Mouse (Mus musculus): Measurements from ENCODE around the gene Pck1. TPM values are rescaled to one million over a fixed set of nuclear protein-coding genes. Genes with fewer than 3 reads are reported as not detected.

Gene Pck1
- polyA plus RNA-seq, 1 experiment from 2014 or later, result not detected

DNA sequence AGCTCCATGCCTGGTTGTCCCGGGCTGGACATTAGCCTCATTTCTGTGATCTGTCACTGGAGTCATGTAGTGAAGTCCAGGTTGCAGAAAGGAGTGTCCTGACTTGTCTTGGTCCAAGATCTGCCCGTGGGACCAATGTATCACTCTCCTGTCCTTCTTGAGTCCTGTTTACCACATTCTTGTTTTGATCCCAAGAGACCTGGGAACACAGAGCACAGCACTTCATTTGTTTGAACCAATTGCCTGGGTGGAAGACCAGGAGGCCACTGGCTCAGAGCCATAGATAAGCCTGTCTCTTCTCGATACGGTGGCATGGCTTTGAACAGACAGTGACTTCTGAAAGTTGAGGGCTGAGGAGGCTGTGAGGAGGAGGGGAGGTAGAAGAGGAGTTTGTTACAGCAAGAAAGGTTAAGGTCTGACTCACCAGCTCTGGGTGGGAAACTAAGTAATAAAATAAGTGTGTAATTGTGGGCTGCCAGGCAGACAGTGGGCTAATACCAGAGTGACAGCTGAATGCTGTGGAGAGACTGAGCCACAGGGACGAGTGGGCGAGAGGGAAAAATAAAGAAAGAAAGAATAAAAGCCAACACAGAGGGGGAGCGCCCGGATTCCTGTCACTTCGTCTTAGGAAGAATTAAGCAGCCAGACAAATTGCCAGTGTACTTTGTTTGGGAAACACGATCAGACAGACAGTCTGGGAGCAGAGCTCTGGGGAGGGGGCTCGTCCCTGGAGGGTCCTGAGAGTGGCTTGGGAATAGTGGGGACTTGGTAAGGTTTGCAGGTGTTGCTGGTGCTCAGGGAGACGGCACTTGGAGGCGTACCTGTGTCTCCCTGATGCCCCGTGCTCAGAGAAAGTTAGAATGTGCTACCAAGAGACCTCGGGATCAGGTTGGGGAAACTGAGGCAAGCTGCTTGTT is 14.3 kb upstream of the Pck1 start:
- Histone ChIP-seq H3K4me3 (ENCODE audit: low read depth, low read length) (no peak overlapping the region), H3K36me3 (ENCODE audit: control insufficient read depth, insufficient read depth, low read length) (no peaks in the 10 kb centered on the region), H3K27ac (ENCODE audit: low read depth, low read length) (no peak overlapping the region), H3K4me2 (ENCODE audit: low read depth, low read length, severe bottlenecking) (no peak overlapping the region), H3K9me3 (ENCODE audit: control insufficient read depth, low read length) (no peaks in the 10 kb centered on the region), H3K4me1 (replicated peaks; ENCODE audit: control insufficient read depth, insufficient read depth, low read length) (peaks cover 3% of the 10 kb centered on the region; the same call in 1 of the 2 replicates), H3K9ac (ENCODE audit: low read length) (no peak overlapping the region), H3K27me3 (ENCODE audit: control insufficient read depth, insufficient read depth, low read length) (no peaks in the 10 kb centered on the region)
- ATAC-seq (replicated peaks; ENCODE audit: low FRiP score), result no peak
- DNase-seq (ENCODE audit: low spot score), result no peak
- WGBS, result 56% methylated on average over 15 of the region's 15 CpGs

DNA sequence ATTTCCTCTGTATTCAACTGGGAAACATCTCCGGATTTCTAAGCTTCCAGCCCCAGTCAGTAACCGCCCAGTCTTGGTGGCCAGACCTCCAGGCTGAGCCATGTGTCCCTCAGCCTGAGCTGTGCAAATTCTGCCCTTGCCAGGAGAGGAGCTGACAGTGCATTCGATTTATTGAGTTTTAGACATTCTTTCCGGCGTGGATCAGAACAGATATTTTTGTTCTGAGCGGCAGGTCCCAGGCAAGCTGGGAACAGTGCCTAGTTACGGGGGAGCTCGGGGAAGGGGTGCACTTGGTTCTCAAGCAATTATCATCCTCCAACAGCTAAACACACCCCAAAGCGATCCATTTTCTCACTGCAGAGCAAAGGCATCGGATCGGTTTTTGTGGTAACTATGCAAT is 9.2 kb upstream of the Pck1 start:
- Histone ChIP-seq H3K4me1 (replicated peaks; ENCODE audit: control insufficient read depth, insufficient read depth, low read length) (peaks cover 3% of the 10 kb centered on the region; the same call in 1 of the 2 replicates), H3K4me3 (ENCODE audit: low read depth, low read length) (no peak overlapping the region), H3K4me2 (ENCODE audit: low read depth, low read length, severe bottlenecking) (no peak overlapping the region), H3K27me3 (ENCODE audit: control insufficient read depth, insufficient read depth, low read length) (no peaks in the 10 kb centered on the region), H3K27ac (ENCODE audit: low read depth, low read length) (no peak overlapping the region), H3K36me3 (ENCODE audit: control insufficient read depth, insufficient read depth, low read length) (no peaks in the 10 kb centered on the region), H3K9me3 (ENCODE audit: control insufficient read depth, low read length) (no peaks in the 10 kb centered on the region), H3K9ac (ENCODE audit: low read length) (no peak overlapping the region)
- 83% methylated on average over 11 of the region's 11 CpGs for WGBS
- ATAC-seq (replicated peaks; ENCODE audit: low FRiP score) (no peak), DNase-seq (ENCODE audit: low spot score) (no peak)

DNA sequence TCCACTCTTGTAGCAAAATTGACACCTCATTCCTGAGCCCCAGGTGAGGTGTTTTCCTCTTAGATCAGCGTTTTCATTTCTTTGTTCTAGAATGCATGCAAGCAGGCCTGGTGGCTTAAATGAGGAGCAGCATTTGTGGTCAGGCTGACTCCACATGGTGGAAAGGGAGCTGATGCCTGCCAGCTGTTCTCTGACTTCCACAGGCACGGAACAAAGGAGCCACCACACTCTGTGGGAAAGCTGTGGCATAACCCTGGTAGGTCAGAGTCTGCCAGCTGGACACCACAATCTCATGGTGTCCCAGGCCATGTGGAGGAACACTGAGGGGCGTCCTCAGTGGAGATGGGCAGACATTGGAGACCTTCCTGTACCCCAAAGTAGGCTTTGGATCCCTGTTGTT is 7.0 kb upstream of the Pck1 start:
- Histone ChIP-seq H3K4me3 (ENCODE audit: low read depth, low read length) (no peak overlapping the region), H3K36me3 (ENCODE audit: control insufficient read depth, insufficient read depth, low read length) (no peaks in the 10 kb centered on the region), H3K9ac (ENCODE audit: low read length) (no peak overlapping the region), H3K4me2 (ENCODE audit: low read depth, low read length, severe bottlenecking) (no peak overlapping the region), H3K4me1 (replicated peaks; ENCODE audit: control insufficient read depth, insufficient read depth, low read length) (no peaks in the 10 kb centered on the region), H3K27me3 (ENCODE audit: control insufficient read depth, insufficient read depth, low read length) (no peaks in the 10 kb centered on the region), H3K9me3 (ENCODE audit: control insufficient read depth, low read length) (no peaks in the 10 kb centered on the region), H3K27ac (ENCODE audit: low read depth, low read length) (no peak overlapping the region)
- DNase-seq (ENCODE audit: low spot score), result no peak
- WGBS, result 86% methylated on average over 3 of the region's 3 CpGs
- no peak for ATAC-seq (replicated peaks; ENCODE audit: low FRiP score)

DNA sequence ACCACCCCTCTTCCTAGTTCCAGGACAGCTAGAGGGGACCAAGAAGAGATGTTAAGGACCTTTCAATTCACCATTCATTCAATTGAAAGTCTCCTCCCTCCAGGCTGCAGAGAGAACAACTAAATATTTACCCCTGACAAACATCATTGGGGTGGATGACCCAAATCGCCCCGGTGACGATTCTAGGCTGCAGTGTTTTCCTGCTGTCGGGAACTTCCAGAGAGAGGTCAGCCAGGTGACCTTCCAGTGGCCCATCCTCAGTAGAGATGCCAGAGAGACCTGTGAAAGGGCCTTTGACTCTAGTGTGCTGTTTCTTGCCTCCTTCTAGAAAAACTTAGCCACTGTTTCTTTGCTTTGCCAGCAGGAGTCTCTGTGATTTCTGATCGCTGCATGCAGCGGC is 6.1 kb upstream of the Pck1 start:
- WGBS, result 87% methylated on average over 6 of the region's 6 CpGs
- H3K9ac ChIP-seq (ENCODE audit: low read length), result no peak overlapping the region
- H3K36me3 ChIP-seq (ENCODE audit: control insufficient read depth, insufficient read depth, low read length), result no peaks in the 10 kb centered on the region
- no peak overlapping the region for H3K4me2 ChIP-seq (ENCODE audit: low read depth, low read length, severe bottlenecking)
- no peak overlapping the region for H3K4me3 ChIP-seq (ENCODE audit: low read depth, low read length)
- no peak overlapping the region for H3K27ac ChIP-seq (ENCODE audit: low read depth, low read length)
- no peaks in the 10 kb centered on the region for H3K9me3 ChIP-seq (ENCODE audit: control insufficient read depth, low read length)
- DNase-seq (ENCODE audit: low spot score) (no peak), ATAC-seq (replicated peaks; ENCODE audit: low FRiP score) (no peak)
- no peaks in the 10 kb centered on the region for H3K27me3 ChIP-seq (ENCODE audit: control insufficient read depth, insufficient read depth, low read length)
- H3K4me1 ChIP-seq (replicated peaks; ENCODE audit: control insufficient read depth, insufficient read depth, low read length), result no peaks in the 10 kb centered on the region

DNA sequence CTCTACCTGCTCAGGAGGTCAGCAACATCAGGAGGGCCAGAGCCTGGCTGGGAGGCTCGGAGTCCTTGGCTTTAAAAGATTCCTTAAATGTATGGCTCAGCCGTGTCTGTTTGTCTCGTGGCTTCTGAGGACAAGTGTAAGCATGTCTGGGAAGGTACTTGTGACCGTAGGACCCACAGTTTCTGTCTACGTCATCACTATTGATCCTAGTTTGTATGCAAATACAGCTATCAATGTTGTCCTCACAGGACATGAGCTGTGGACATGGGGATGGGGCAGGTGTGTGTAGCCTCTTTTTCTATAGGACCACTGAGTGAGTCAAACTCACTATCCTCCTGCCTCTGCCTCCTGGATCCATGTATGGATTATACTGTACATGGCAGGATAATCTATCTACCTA is 4.8 kb upstream of the Pck1 start:
- Histone ChIP-seq H3K4me1 (replicated peaks; ENCODE audit: control insufficient read depth, insufficient read depth, low read length) (no peaks in the 10 kb centered on the region), H3K27me3 (ENCODE audit: control insufficient read depth, insufficient read depth, low read length) (no peaks in the 10 kb centered on the region), H3K27ac (ENCODE audit: low read depth, low read length) (no peak overlapping the region), H3K4me3 (ENCODE audit: low read depth, low read length) (no peak overlapping the region), H3K36me3 (ENCODE audit: control insufficient read depth, insufficient read depth, low read length) (no peaks in the 10 kb centered on the region), H3K4me2 (ENCODE audit: low read depth, low read length, severe bottlenecking) (no peak overlapping the region), H3K9me3 (ENCODE audit: control insufficient read depth, low read length) (no peaks in the 10 kb centered on the region), H3K9ac (ENCODE audit: low read length) (no peak overlapping the region)
- no peak for ATAC-seq (replicated peaks; ENCODE audit: low FRiP score)
- 82% methylated on average over 5 of the region's 5 CpGs for WGBS
- no peak for DNase-seq (ENCODE audit: low spot score)

DNA sequence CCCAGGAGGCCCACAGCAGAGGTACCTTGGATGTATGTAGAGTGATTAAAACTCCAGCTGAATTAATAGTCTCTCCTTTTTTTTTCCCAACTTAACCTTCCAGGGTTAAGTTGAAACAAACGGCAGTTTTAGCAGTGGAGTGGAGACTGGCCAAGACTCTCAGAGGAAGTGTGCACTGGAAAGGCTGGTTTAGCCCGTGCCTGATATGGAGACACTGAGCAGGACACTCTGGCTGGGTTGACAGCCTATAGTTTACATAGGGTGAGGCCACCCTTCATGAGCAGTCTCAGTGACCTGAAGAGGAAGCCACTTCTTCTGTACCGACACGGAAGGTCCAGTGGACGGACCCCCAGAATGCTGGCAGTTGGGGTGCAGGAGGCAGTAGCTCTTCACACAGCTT is 1.5 kb upstream of the Pck1 start:
- DNase-seq (ENCODE audit: low spot score) (no peak), ATAC-seq (replicated peaks; ENCODE audit: low FRiP score) (no peak)
- no peaks in the 10 kb centered on the region for H3K27me3 ChIP-seq (ENCODE audit: control insufficient read depth, insufficient read depth, low read length)
- no peak overlapping the region for H3K27ac ChIP-seq (ENCODE audit: low read depth, low read length)
- H3K4me1 ChIP-seq (replicated peaks; ENCODE audit: control insufficient read depth, insufficient read depth, low read length), result no peaks in the 10 kb centered on the region
- no peaks in the 10 kb centered on the region for H3K9me3 ChIP-seq (ENCODE audit: control insufficient read depth, low read length)
- no peak overlapping the region for H3K9ac ChIP-seq (ENCODE audit: low read length)
- 89% methylated on average over 5 of the region's 5 CpGs for WGBS
- H3K4me2 ChIP-seq (ENCODE audit: low read depth, low read length, severe bottlenecking), result no peak overlapping the region
- H3K4me3 ChIP-seq (ENCODE audit: low read depth, low read length), result no peak overlapping the region
- H3K36me3 ChIP-seq (ENCODE audit: control insufficient read depth, insufficient read depth, low read length), result no peaks in the 10 kb centered on the region

DNA sequence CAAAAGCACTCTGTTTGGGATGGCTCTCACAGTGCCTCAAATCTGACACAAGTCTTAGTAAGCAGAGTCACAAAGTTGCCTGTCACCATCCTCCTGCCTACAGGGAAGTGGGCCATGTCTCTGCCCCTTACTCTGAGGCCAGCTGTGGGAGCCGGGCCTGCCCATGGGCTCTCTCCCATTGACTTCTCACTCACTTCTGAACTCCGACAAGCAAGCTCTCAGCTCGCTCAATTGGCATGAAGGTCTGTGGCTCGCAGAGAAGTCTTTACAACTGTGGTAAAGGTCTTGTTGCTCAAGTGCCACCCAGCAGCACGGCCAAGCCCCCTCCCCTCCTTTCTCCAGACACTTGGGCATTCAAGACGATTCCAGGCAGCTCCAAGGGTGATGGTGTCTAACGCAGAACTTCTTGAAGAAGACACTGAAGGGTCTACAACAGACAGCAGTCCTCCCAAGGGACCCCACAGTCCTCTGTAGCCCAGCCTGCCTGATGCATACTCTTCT is 1.0 kb upstream of the Pck1 start:
- Histone ChIP-seq H3K4me1 (replicated peaks; ENCODE audit: control insufficient read depth, insufficient read depth, low read length) (no peaks in the 10 kb centered on the region), H3K4me3 (ENCODE audit: low read depth, low read length) (no peak overlapping the region), H3K9ac (ENCODE audit: low read length) (no peak overlapping the region), H3K4me2 (ENCODE audit: low read depth, low read length, severe bottlenecking) (no peak overlapping the region), H3K9me3 (ENCODE audit: control insufficient read depth, low read length) (no peaks in the 10 kb centered on the region), H3K36me3 (ENCODE audit: control insufficient read depth, insufficient read depth, low read length) (no peaks in the 10 kb centered on the region), H3K27me3 (ENCODE audit: control insufficient read depth, insufficient read depth, low read length) (no peaks in the 10 kb centered on the region), H3K27ac (ENCODE audit: low read depth, low read length) (no peak overlapping the region)
- ATAC-seq (replicated peaks; ENCODE audit: low FRiP score), result no peak
- WGBS, result 85% methylated on average over 7 of the region's 7 CpGs
- DNase-seq (ENCODE audit: low spot score), result no peak

DNA sequence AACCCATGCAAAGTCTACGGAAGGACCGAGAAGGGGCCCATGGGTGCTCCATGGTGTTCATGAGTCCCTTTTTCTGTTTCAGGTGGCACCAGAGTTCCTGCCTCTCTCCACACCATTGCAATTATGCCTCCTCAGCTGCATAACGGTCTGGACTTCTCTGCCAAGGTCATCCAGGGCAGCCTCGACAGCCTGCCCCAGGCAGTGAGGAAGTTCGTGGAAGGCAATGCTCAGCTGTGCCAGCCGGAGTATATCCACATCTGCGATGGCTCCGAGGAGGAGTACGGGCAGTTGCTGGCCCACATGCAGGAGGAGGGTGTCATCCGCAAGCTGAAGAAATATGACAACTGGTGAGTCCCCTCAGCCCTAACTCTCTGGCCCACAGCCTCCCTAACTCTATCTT is 418 bp downstream of the Pck1 start:
- 90% methylated on average over 10 of the region's 10 CpGs for WGBS
- ATAC-seq (replicated peaks; ENCODE audit: low FRiP score), result no peak
- no peak overlapping the region for H3K27ac ChIP-seq (ENCODE audit: low read depth, low read length)
- H3K9ac ChIP-seq (ENCODE audit: low read length), result no peak overlapping the region
- no peaks in the 10 kb centered on the region for H3K36me3 ChIP-seq (ENCODE audit: control insufficient read depth, insufficient read depth, low read length)
- H3K27me3 ChIP-seq (ENCODE audit: control insufficient read depth, insufficient read depth, low read length), result no peaks in the 10 kb centered on the region
- H3K9me3 ChIP-seq (ENCODE audit: control insufficient read depth, low read length), result no peaks in the 10 kb centered on the region
- no peak overlapping the region for H3K4me3 ChIP-seq (ENCODE audit: low read depth, low read length)
- no peaks in the 10 kb centered on the region for H3K4me1 ChIP-seq (replicated peaks; ENCODE audit: control insufficient read depth, insufficient read depth, low read length)
- H3K4me2 ChIP-seq (ENCODE audit: low read depth, low read length, severe bottlenecking), result no peak overlapping the region
- DNase-seq (ENCODE audit: low spot score), result no peak

DNA sequence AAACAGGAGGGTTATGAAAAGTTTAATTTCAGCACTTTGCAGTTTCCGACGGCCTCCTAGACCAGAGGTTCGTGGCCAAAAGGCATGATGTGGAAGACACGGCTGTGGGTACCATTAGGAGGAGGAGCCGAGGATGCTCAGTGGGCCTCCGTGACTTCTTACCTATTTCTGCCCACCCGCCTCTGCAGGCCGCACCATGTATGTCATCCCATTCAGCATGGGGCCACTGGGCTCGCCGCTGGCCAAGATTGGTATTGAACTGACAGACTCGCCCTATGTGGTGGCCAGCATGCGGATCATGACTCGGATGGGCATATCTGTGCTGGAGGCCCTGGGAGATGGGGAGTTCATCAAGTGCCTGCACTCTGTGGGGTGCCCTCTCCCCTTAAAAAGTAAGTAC is 1.7 kb downstream of the Pck1 start:
- Histone ChIP-seq H3K4me3 (ENCODE audit: low read depth, low read length) (no peak overlapping the region), H3K36me3 (ENCODE audit: control insufficient read depth, insufficient read depth, low read length) (no peaks in the 10 kb centered on the region), H3K27ac (ENCODE audit: low read depth, low read length) (no peak overlapping the region), H3K27me3 (ENCODE audit: control insufficient read depth, insufficient read depth, low read length) (no peaks in the 10 kb centered on the region), H3K9me3 (ENCODE audit: control insufficient read depth, low read length) (no peaks in the 10 kb centered on the region), H3K4me2 (ENCODE audit: low read depth, low read length, severe bottlenecking) (no peak overlapping the region), H3K9ac (ENCODE audit: low read length) (no peak overlapping the region), H3K4me1 (replicated peaks; ENCODE audit: control insufficient read depth, insufficient read depth, low read length) (no peaks in the 10 kb centered on the region)
- DNase-seq (ENCODE audit: low spot score) (no peak), ATAC-seq (replicated peaks; ENCODE audit: low FRiP score) (no peak)
- WGBS, result 93% methylated on average over 13 of the region's 13 CpGs
